In the genomic region with DNA sequence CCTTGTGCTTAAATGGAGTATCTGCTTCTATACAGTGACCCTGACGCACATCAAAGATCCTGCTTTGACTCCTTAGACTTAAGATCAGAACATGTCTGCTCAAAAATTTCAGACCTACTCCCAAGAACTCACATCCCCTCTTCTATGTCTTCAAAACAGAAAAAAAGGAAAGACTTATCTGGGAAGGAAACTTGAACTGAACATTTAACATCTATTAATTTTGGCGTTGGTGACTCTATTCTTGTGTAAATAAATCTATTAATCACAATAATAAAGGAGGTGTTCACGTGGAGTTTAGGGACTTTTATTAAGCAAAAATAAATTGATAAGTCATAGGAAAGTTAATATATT, we compare ENCODE assay signal across 8 mouse cellular contexts. TPM values are rescaled to one million over a fixed set of nuclear protein-coding genes. Genes with fewer than 3 reads are reported as not detected.
DNase-seq lines count a peak whose midpoint lies in the region; ATAC-seq and TF ChIP-seq lines count a peak whose summit lies in the region.

No protein-coding gene starts in this region.

- no peak for TF ChIP-seq POLR2A in ES-Bruce4 (IDR thresholded peaks at IDR 0.05; ENCODE audit: insufficient read depth, low read length)

- intact Hi-C loops in gastrocnemius, postnatal 36 days (cut with DNase I) = no loop called here

- 0 out of 2 replicates have a peak, but pooled peaks cover 3% of the 10 kb centered on the region for H3K27me3 ChIP-seq in heart, embryonic 13.5 days (replicated peaks)
- no peaks in the 10 kb centered on the region for H3K27me3 ChIP-seq in ES-Bruce4 (ENCODE audit: control insufficient read depth, insufficient read depth, low read length, poor library complexity, severe bottlenecking)
- H3K27me3 ChIP-seq in forebrain, postnatal 0 days (ENCODE audit: insufficient read depth, low read length) = no peaks in the 10 kb centered on the region

- no peak for TF ChIP-seq EP300 in ES-Bruce4 (IDR thresholded peaks at IDR 0.05; ENCODE audit: insufficient read depth, low read depth, low read length)

- peak overlapping the region; percentile 92 for H3K27ac ChIP-seq in heart, embryonic 13.5 days (replicated peaks)
- H3K27ac ChIP-seq in ES-Bruce4 (ENCODE audit: insufficient read depth, low read length) (no peak overlapping the region), macrophage (peak overlapping the region; percentile 80)
- peak overlapping the region; percentile 89 for H3K27ac ChIP-seq in forebrain, postnatal 0 days (ENCODE audit: low read depth, low read length)

- peaks cover 19% of the 10 kb centered on the region for H3K4me1 ChIP-seq in heart, embryonic 13.5 days
- peaks cover 5% of the 10 kb centered on the region for H3K4me1 ChIP-seq in ES-Bruce4 (ENCODE audit: control insufficient read depth, insufficient read depth, low read length)
- peaks cover 7% of the 10 kb centered on the region; the same call in 1 of the 2 replicates for H3K4me1 ChIP-seq in forebrain, postnatal 0 days (ENCODE audit: insufficient read depth)

- DNase-seq in heart, adult 11 months = no peak
- no peak for DNase-seq in forebrain, postnatal 0 days
- no peak for DNase-seq in gastrocnemius, postnatal 36 days
- DNase-seq in cerebellum, adult 9-11 months = no peak
- DNase-seq in ovary, postnatal 36 days (ENCODE audit: low spot score) = no peak

- peak overlapping the region; percentile 85 for H3K4me3 ChIP-seq in heart, embryonic 13.5 days
- peak overlapping the region; percentile 78 for H3K4me3 ChIP-seq in ES-Bruce4 (ENCODE audit: low read depth, low read length)
- H3K4me3 ChIP-seq in forebrain, postnatal 0 days (ENCODE audit: low read depth, low read length) = peak overlapping the region; percentile 77
- peak overlapping the region; percentile 56 for H3K4me3 ChIP-seq in macrophage (ENCODE audit: inconsistent target)

- WGBS in heart, embryonic 13.5 days = 39% methylated on average over 3 of the region's 3 CpGs
- 24% methylated on average over 3 of the region's 3 CpGs for WGBS in forebrain, postnatal 0 days
- WGBS in macrophage (ENCODE audit: missing documents) = 42% methylated on average over 2 of the region's 3 CpGs

- peaks cover 43% of the 10 kb centered on the region for H3K79me2 ChIP-seq in macrophage (ENCODE audit: inconsistent target)

- H3K9me3 ChIP-seq in heart, embryonic 13.5 days = no peaks in the 10 kb centered on the region
- H3K9me3 ChIP-seq in ES-Bruce4 (replicated peaks; ENCODE audit: control insufficient read depth, insufficient read depth, low read length, poor library complexity, severe bottlenecking) = no peaks in the 10 kb centered on the region
- no peaks in the 10 kb centered on the region for H3K9me3 ChIP-seq in forebrain, postnatal 0 days (ENCODE audit: low read length)

- peaks cover 26% of the 10 kb centered on the region for H3K36me3 ChIP-seq in heart, embryonic 13.5 days
- H3K36me3 ChIP-seq in ES-Bruce4 (ENCODE audit: control insufficient read depth, insufficient read depth, low read length, poor library complexity, severe bottlenecking) (peaks cover 9% of the 10 kb centered on the region), macrophage (ENCODE audit: inconsistent target) (peaks cover 22% of the 10 kb centered on the region)
- peaks cover 13% of the 10 kb centered on the region for H3K36me3 ChIP-seq in forebrain, postnatal 0 days (ENCODE audit: insufficient read depth)

- no peak for TF ChIP-seq CTCF in ES-Bruce4 (IDR thresholded peaks at IDR 0.05; ENCODE audit: low read depth, low read length)
- no peak for TF ChIP-seq CTCF in forebrain, postnatal 0 days (IDR thresholded peaks at IDR 0.05; ENCODE audit: low read depth)

- no peak for ATAC-seq in heart, embryonic 13.5 days (ENCODE audit: extremely low read depth, insufficient number of reproducible peaks, low FRiP score, low TSS enrichment)
- ATAC-seq in forebrain, postnatal 0 days = no peak

- peak overlapping the region; percentile 97 for H3K9ac ChIP-seq in heart, embryonic 13.5 days
- peak overlapping the region; percentile 85 for H3K9ac ChIP-seq in ES-Bruce4 (ENCODE audit: low read depth, poor library complexity, severe bottlenecking)
- peak overlapping the region; percentile 94 for H3K9ac ChIP-seq in forebrain, postnatal 0 days

- H3K4me2 ChIP-seq in heart, embryonic 13.5 days = peak overlapping the region; percentile 79
- H3K4me2 ChIP-seq in forebrain, postnatal 0 days (ENCODE audit: low read depth) = peak overlapping the region; percentile 81

RNA-seq across cellular contexts. Expression of a gene that starts 0.7 kb away (rescaled TPM):
- polyA plus RNA-seq in heart, embryonic 13.5 days (2015; fragmentation: Nextera tagmentation; extraction: Ambion mirVana) = 92.3 and 102 TPM in 2 replicates
- polyA plus RNA-seq in ES-Bruce4 (2011; ENCODE audit: insufficient read depth, insufficient read length, low read depth, missing spikeins) = 50.7 and 51.3 TPM in 2 replicates
- total RNA-seq in forebrain, postnatal 0 days (2014; rRNA removed) = 40.8 and 42.9 TPM in 2 replicates
- polyA plus RNA-seq in forebrain, postnatal 0 days (2015; fragmentation: Nextera tagmentation; extraction: Ambion mirVana) = 130 and 134 TPM in 2 replicates
- total RNA-seq in macrophage (2018; cell fraction: chromatin; rRNA removed) = 10 to 100 TPM in 25 of 26 experiments, 1 to 10 TPM in 1; 9.4 to 23.4 (median 14.9) TPM
- 10 to 100 TPM; 32.4 to 51.8 (median 39.2) TPM for total RNA-seq in macrophage (2018; cell fraction: cytosol; rRNA removed)
- total RNA-seq in macrophage (2018; cell fraction: nucleus; rRNA removed) = 10 to 100 TPM; 16.6 to 51.0 (median 30.7) TPM
- 22.0 to 44.8 TPM (median 35.9 TPM) in 3 replicates for polyA plus RNA-seq in macrophage (2018)
- 10 to 100 TPM; 15.7 to 17.7 TPM for total RNA-seq in gastrocnemius, postnatal 36 days (2021)

RNA-seq across cellular contexts. Expression of a gene that starts 2.2 kb away (rescaled TPM):
- 0.53 and 0.55 TPM in 2 replicates for polyA plus RNA-seq in heart, embryonic 13.5 days (2015; fragmentation: Nextera tagmentation; extraction: Ambion mirVana)
- 1.3 and 1.7 TPM in 2 replicates for polyA plus RNA-seq in ES-Bruce4 (2011; ENCODE audit: insufficient read depth, insufficient read length, low read depth, missing spikeins)
- 0.31 and 0.86 TPM in 2 replicates for total RNA-seq in forebrain, postnatal 0 days (2014; rRNA removed)
- polyA plus RNA-seq in forebrain, postnatal 0 days (2015; fragmentation: Nextera tagmentation; extraction: Ambion mirVana) = 0.25 and 0.30 TPM in 2 replicates
- 100 to 1,000 TPM in 5 of 26 experiments, 10 to 100 TPM in 21; 28.0 to 147 (median 45.2) TPM for total RNA-seq in macrophage (2018; cell fraction: chromatin; rRNA removed)
- 10 to 100 TPM; 11.2 to 55.6 (median 14.9) TPM for total RNA-seq in macrophage (2018; cell fraction: cytosol; rRNA removed)
- total RNA-seq in macrophage (2018; cell fraction: nucleus; rRNA removed) = 100 to 1,000 TPM in 6 of 26 experiments, 10 to 100 TPM in 20; 23.0 to 146 (median 51.2) TPM
- 10.3 to 13.1 TPM (median 11.9 TPM) in 3 replicates for polyA plus RNA-seq in macrophage (2018)
- under 1 TPM; 0.15 to 0.22 TPM for total RNA-seq in gastrocnemius, postnatal 36 days (2021)

RNA-seq across cellular contexts. Expression of a gene that starts 20.2 kb away (rescaled TPM):
- 0.37 and 0.69 TPM in 2 replicates for polyA plus RNA-seq in heart, embryonic 13.5 days (2015; fragmentation: Nextera tagmentation; extraction: Ambion mirVana)
- polyA plus RNA-seq in ES-Bruce4 (2011; ENCODE audit: insufficient read depth, insufficient read length, low read depth, missing spikeins) (1.9 and 2.5 TPM in 2 replicates), macrophage (2018) (not detected in 3 replicates)
- 1.2 and 2.5 TPM in 2 replicates for total RNA-seq in forebrain, postnatal 0 days (2014; rRNA removed)
- 0.74 and 1.0 TPM in 2 replicates for polyA plus RNA-seq in forebrain, postnatal 0 days (2015; fragmentation: Nextera tagmentation; extraction: Ambion mirVana)
- 10 to 100 TPM in 1 of 26 experiments, 1 to 10 TPM in 4, under 1 TPM in 2, not detected in 19; 0.56 to 19.4 (median 1.3) TPM for total RNA-seq in macrophage (2018; cell fraction: chromatin; rRNA removed)
- 1 to 10 TPM in 5 of 26 experiments, under 1 TPM in 12, not detected in 9; 0.14 to 1.8 (median 0.55) TPM for total RNA-seq in macrophage (2018; cell fraction: cytosol; rRNA removed)
- 1 to 10 TPM in 6 of 26 experiments, under 1 TPM in 11, not detected in 9; 0.30 to 9.4 (median 0.69) TPM for total RNA-seq in macrophage (2018; cell fraction: nucleus; rRNA removed)
- 1 to 10 TPM; 4.2 to 4.7 TPM for total RNA-seq in gastrocnemius, postnatal 36 days (2021)
